In the genomic region with DNA sequence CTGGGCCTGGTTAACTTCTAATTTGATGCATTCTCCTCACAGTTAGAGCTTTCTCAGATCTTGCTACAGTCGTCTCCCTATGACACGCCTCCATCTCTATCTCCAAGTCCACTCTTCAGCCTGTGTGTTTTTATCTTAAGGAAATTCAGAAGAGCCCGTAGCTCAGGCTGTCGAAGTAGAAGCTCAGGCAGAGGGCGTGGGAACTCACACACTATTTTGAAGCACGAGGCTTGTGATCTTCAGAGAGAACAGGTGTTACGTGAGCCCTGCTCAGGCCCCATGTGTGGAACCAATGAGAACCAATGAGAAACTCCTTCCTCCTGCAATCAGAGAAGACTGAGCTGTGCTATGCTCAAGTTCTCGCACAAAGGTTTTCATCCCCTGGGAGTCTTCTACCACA, we compare ENCODE assay signal across 21 mouse cellular contexts.
DNase-seq lines count a peak whose midpoint lies in the region; ATAC-seq lines count a peak whose summit lies in the region.
"Had no signal": no experiment of that assay in that cellular context is flagged by ENCODE, and none has a peak within 500 bp of the region (broad histone marks: within the 10 kb centered on the region; RNA-seq: fewer than 3 reads in every experiment).

No protein-coding gene starts in this region.

- no peak overlapping the region for H3K9ac ChIP-seq in hindbrain, embryonic 16.5 days (ENCODE audit: low read depth, low read length)
- H3K9ac ChIP-seq in hindbrain, embryonic 13.5 days, result no peak overlapping the region
- no peak overlapping the region for H3K9ac ChIP-seq in kidney, embryonic 15.5 days
- H3K9ac ChIP-seq: hindbrain, embryonic 14.5 days; liver, postnatal 0 days; neural tube, embryonic 13.5 days had no signal

- no peaks in the 10 kb centered on the region for H3K27me3 ChIP-seq in hindbrain, embryonic 16.5 days (replicated peaks; ENCODE audit: control insufficient read depth, insufficient read depth, low read length)
- peaks cover 15% of the 10 kb centered on the region for H3K27me3 ChIP-seq in hindbrain, embryonic 13.5 days
- H3K27me3 ChIP-seq in kidney, embryonic 15.5 days, result 0 out of 2 replicates have a peak, but pooled peaks cover 3% of the 10 kb centered on the region

- intact Hi-C loops in left cerebral cortex, postnatal 36 days (cut with DNase I), result loop anchor here (5.0 to 10.0 kb wide), 3 partner anchors 106 to 573 kb away; a partner anchor contains a TSS
- intact Hi-C loops in left cerebral cortex, postnatal 4 days (cut with DNase I), result loop anchor here (10.0 kb wide), 1 partner anchor 573 kb away; no protein-coding TSS in a partner anchor

- H3K36me3 ChIP-seq in hindbrain, embryonic 16.5 days (ENCODE audit: control insufficient read depth, insufficient read depth, low read length), result no peaks in the 10 kb centered on the region; the same call in 1 of the 2 replicates
- H3K36me3 ChIP-seq in hindbrain, embryonic 13.5 days, result peaks cover 19% of the 10 kb centered on the region
- H3K36me3 ChIP-seq in kidney, embryonic 15.5 days, result no peaks in the 10 kb centered on the region
- H3K36me3 ChIP-seq: G1E had no signal

- H3K27ac ChIP-seq in hindbrain, embryonic 16.5 days (ENCODE audit: low read depth, low read length), result no peak overlapping the region
- no peak overlapping the region for H3K27ac ChIP-seq in hindbrain, embryonic 13.5 days
- H3K27ac ChIP-seq in kidney, embryonic 15.5 days, result no peak overlapping the region
- H3K27ac ChIP-seq: hindbrain, embryonic 14.5 days; kidney, postnatal 0 days; neural tube, embryonic 13.5 days had no signal

- no peak overlapping the region for H3K4me3 ChIP-seq in hindbrain, embryonic 16.5 days (ENCODE audit: low read length)
- no peak overlapping the region for H3K4me3 ChIP-seq in hindbrain, embryonic 13.5 days
- H3K4me3 ChIP-seq in kidney, embryonic 15.5 days (replicated peaks), result no peak overlapping the region
- H3K4me3 ChIP-seq: megakaryocyte, embryonic 14.5 days; neural tube, embryonic 13.5 days had no signal

- H3K9me3 ChIP-seq in hindbrain, embryonic 16.5 days (ENCODE audit: control insufficient read depth, low read length), result no peaks in the 10 kb centered on the region
- no peaks in the 10 kb centered on the region for H3K9me3 ChIP-seq in hindbrain, embryonic 13.5 days
- no peaks in the 10 kb centered on the region for H3K9me3 ChIP-seq in kidney, embryonic 15.5 days (replicated peaks)
- H3K9me3 ChIP-seq: G1E; megakaryocyte, embryonic 14.5 days; neural tube, embryonic 13.5 days had no signal

- no peak overlapping the region for H3K4me2 ChIP-seq in hindbrain, embryonic 16.5 days (ENCODE audit: low read length)
- no peak overlapping the region for H3K4me2 ChIP-seq in hindbrain, embryonic 13.5 days
- no peak overlapping the region for H3K4me2 ChIP-seq in kidney, embryonic 15.5 days
- H3K4me2 ChIP-seq: hindbrain, embryonic 14.5 days; neural tube, embryonic 13.5 days had no signal

- ATAC-seq in hindbrain, embryonic 16.5 days, result 0 out of 2 replicates have a peak, but pooled peaks have one; percentile 17
- no peak for ATAC-seq in hindbrain, embryonic 13.5 days (ENCODE audit: low FRiP score)
- ATAC-seq in kidney, embryonic 15.5 days (replicated peaks; ENCODE audit: low FRiP score), result no peak
- ATAC-seq: activated CD4-positive, CD25-positive, alpha-beta regulatory T cell, adult 4 months; CD4-positive, CD25-positive, alpha-beta regulatory T cell, adult 4 months; liver, postnatal 0 days had no signal

- H3K4me1 ChIP-seq in hindbrain, embryonic 16.5 days (ENCODE audit: control insufficient read depth, insufficient read depth, low read depth, low read length), result no peaks in the 10 kb centered on the region
- no peaks in the 10 kb centered on the region for H3K4me1 ChIP-seq in hindbrain, embryonic 13.5 days (replicated peaks)
- H3K4me1 ChIP-seq in kidney, embryonic 15.5 days, result no peaks in the 10 kb centered on the region
- H3K4me1 ChIP-seq: neural tube, embryonic 13.5 days had no signal

- peak; percentile 11 for DNase-seq in cerebellum, adult 9-10 months
- no peak for DNase-seq in cerebellum, adult 18-20 months
- DNase-seq in left cerebral cortex, postnatal 36 days (ENCODE audit: low spot score in 2 of 2), result peak; percentile 29 to 56
- no peak for DNase-seq in left cerebral cortex, postnatal 4 days
- DNase-seq in brain, adult 2 months (ENCODE audit: low read depth, low spot score), result peak; percentile 68
- DNase-seq: gastrocnemius, postnatal 36 days; heart, postnatal 14 days; kidney, adult 11 months; liver, postnatal 0 days; spleen, adult 18-20 months; thymus, postnatal 4 days had no signal

- WGBS in hindbrain, embryonic 16.5 days, result 74% methylated on average over 8 of the region's 8 CpGs
- 81% methylated on average over 8 of the region's 8 CpGs for WGBS in hindbrain, embryonic 13.5 days
- WGBS in kidney, embryonic 15.5 days, result 61% methylated on average over 8 of the region's 8 CpGs

Comparison
In these comparisons a context has a peak if more than half of its experiments do, and no peak if none do; other contexts are left out.
1. DNase-seq: peak in cerebellum, adult 9-10 months (single experiment), left cerebral cortex, postnatal 36 days (2 of 2) and brain, adult 2 months (single experiment); none in cerebellum, adult 18-20 months (0 of 2) and left cerebral cortex, postnatal 4 days (single experiment).